Mouse (Mus musculus) hindbrain, embryonic 15.5 days (tissue): Measurements from ENCODE around the gene Xlr5a. TPM values are rescaled to one million over a fixed set of nuclear protein-coding genes. Genes with fewer than 3 reads are reported as not detected.
A peak's percentile ranks its signal among the peaks of the same experiment; 100 is the strongest.
"Not testable (repeated sequence)": the region's sequence is repeated elsewhere in the genome, so short reads cannot be mapped to it uniquely, and the experiment has no call there.

Experiments used
- ATAC-seq: fragments of 200-750 bp; cut with Nextera tagmentation; 2 replicates; pipeline ENCODE4 v1.8.0; 2017; ENCODE audit warnings: low read depth, moderate number of reproducible peaks, moderate TSS enrichment; ENCODE audit not compliant: low FRiP score
- H3K27ac ChIP-seq: fragments of 300-500 bp; sonication (generic); replicated peaks from 2 replicates; pipeline ENCODE4 v1.5.1; 2015; ENCODE audit warnings: mild to moderate bottlenecking, inconsistent platforms
- H3K27me3 ChIP-seq: fragments of 300-500 bp; sonication (generic); 2 replicates; pipeline ENCODE4 v1.6.1; 2015; ENCODE audit warnings: control low read depth, inconsistent platforms
- H3K36me3 ChIP-seq: fragments of 300-500 bp; sonication (generic); 2 replicates; pipeline ENCODE4 v1.6.1; 2015; ENCODE audit warnings: control low read depth, inconsistent platforms
- H3K4me1 ChIP-seq: fragments of 300-500 bp; sonication (generic); replicated peaks from 2 replicates; pipeline ENCODE4 v1.6.1; 2015; ENCODE audit warnings: control low read depth, inconsistent platforms
- H3K4me2 ChIP-seq: fragments of 300-500 bp; sonication (generic); 2 replicates; pipeline ENCODE4 v1.6.1; 2015; ENCODE audit warnings: moderate library complexity, mild to moderate bottlenecking, inconsistent platforms
- H3K4me3 ChIP-seq: fragments of 300-500 bp; sonication (generic); 2 replicates; pipeline ENCODE4 v1.5.1; 2015; ENCODE audit warnings: mild to moderate bottlenecking, inconsistent platforms
- H3K9ac ChIP-seq: fragments of 300-500 bp; sonication (generic); 2 replicates; pipeline ENCODE4 v1.6.1; 2015; ENCODE audit warnings: inconsistent platforms
- H3K9me3 ChIP-seq: fragments of 300-500 bp; sonication (generic); 2 replicates; pipeline ENCODE4 v1.6.1; 2016; ENCODE audit warnings: control low read depth, inconsistent platforms
- WGBS: fragments of 180-500 bp; shearing (Covaris S2); methylation state at CpG from one replicate; pipeline ENCODE4 v1.1.7; 2015; 5-methylcytosine and 5-hydroxymethylcytosine counted together
- polyA plus RNA-seq: library from polyadenylated mRNA; unstranded; fragments of >200 nt; fragmentation: Nextera tagmentation; extraction: Ambion mirVana; gene quantifications from 2 replicates; pipeline ENCODE4 v1.2.1, GENCODE M21; 2015

Xlr5a gene
- 0.19 TPM in 1 of 2 replicates, not detected in the other for polyA plus RNA-seq

DNA sequence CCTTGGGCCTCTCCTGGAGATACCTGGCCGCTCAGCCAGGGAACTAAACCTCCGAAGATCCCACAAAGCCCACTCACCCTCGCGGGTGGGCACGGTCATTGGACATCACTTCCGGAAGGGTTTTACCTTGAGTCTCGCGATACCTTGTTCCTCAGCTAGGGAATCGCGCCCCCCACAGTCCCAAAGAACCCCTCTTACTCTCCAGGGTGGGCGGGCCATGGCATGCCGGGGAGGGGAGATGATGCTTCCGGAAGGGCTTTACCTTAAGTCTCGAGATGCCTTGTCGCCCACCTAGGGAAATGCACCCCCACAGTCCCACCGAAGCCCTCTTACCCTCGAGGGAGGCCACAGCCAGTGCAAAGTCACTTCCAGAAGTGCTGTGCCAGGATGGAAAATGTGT, at the start of gene Xlr5a, which contains the start of gene Xlr5c:
TSS of gene Xlr5a (minus strand) at position 101 of the 400 bp plus-strand sequence.
TSS of gene Xlr5c (minus strand) at position 101 of the 400 bp plus-strand sequence.
- H3K27ac ChIP-seq, H3K4me1 ChIP-seq, H3K4me3 ChIP-seq, H3K36me3 ChIP-seq, ATAC-seq, H3K4me2 ChIP-seq, H3K9ac ChIP-seq, H3K9me3 ChIP-seq, H3K27me3 ChIP-seq: not testable (repeated sequence)
- WGBS, result 90% methylated on average over 15 of the region's 17 CpGs

DNA sequence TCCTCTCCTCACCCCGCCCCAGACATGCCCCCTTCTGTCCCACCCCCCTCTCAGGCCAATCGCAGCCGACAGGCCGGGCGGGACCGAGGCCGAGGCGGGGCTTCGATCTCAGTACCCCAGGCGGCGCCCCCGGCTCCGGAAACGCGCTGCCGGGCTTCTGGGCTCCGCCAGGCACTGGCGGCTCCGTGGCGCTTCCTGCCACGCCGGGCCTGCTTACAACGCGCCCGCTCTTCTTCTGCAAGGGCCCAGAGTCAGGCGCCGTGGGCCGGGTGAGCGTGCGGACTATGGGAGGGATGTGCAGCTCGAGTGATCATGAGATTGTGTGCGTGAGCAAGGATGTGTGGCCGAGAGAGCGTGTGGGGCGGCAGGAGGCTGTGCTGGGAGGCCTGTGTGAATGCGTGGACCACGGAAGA, 49.7 kb upstream of the Xlr5a start, which contains the start of gene Zfp275:
TSS of gene Zfp275 (plus strand) at position 139 of the 413 bp plus-strand sequence.
- Histone ChIP-seq H3K36me3 (no peaks in the 10 kb centered on the region), H3K4me3 (peak within 1 kb of the TSS; percentile 59), H3K27ac (peak within 1 kb of the TSS; percentile 81), H3K27me3 (no peaks in the 10 kb centered on the region), H3K4me2 (peak within 1 kb of the TSS; percentile 63), H3K9ac (peak within 1 kb of the TSS; percentile 57), H3K9me3 (no peaks in the 10 kb centered on the region), H3K4me1 (peaks cover 9% of the 10 kb centered on the region; the same call in 1 of the 2 replicates)
- ATAC-seq, result peak; percentile 94
- WGBS, result 24% methylated on average over 37 of the region's 37 CpGs

DNA sequence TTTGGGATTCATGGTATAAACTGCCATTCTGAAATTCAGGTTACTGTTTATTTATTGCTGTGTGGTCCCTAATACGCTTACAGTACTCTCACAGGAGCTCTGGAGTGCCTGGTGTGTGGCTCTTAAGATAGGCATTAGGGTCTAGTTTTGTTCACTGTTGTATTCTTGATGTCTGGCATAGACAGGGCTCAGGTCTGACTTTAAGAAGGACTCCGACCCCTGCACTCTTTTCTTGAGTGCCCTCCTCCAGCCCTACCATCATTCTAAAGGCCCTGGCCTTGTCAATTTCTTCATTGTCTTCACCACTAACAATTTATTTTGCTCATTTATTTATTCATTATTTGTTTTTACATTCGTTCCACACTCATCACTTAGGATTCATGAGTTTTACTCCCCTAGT, 49.3 kb upstream of the Xlr5a start:
- Histone ChIP-seq H3K4me2 (peak overlapping the region; percentile 63), H3K27me3 (no peaks in the 10 kb centered on the region), H3K9me3 (no peaks in the 10 kb centered on the region), H3K9ac (0 out of 2 replicates have a peak overlapping the region, but pooled peaks have one; percentile 57), H3K4me3 (peak overlapping the region; percentile 59), H3K27ac (peak overlapping the region; percentile 81; the same call in 1 of the 2 replicates), H3K4me1 (peaks cover 9% of the 10 kb centered on the region; the same call in 1 of the 2 replicates), H3K36me3 (no peaks in the 10 kb centered on the region)
- peak; percentile 47; the same call in 1 of the 2 replicates for ATAC-seq
- WGBS, result 35% methylated on average over 3 of the region's 3 CpGs

DNA sequence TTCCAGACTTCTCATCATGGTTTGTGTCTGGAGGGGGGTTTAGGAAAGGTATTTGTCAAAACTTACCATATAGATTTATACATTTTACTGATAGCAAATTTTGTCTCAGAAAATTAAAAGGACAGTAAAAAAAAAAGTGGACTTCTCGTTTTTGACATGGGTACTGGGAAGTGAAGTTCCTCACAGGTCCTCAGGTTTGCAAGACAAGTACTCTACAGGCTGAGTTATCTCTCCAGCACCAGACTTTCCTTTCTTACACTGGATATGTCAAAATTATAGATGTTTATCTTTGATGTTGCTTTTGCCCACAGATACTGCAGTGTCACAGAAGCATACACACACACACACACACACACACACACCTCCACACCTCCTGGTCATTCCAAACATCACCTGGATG, 48.7 kb upstream of the Xlr5a start:
- H3K4me2 ChIP-seq, result no peak overlapping the region
- no peaks in the 10 kb centered on the region for H3K27me3 ChIP-seq
- H3K9ac ChIP-seq, result no peak overlapping the region
- H3K36me3 ChIP-seq, result no peaks in the 10 kb centered on the region
- H3K27ac ChIP-seq, result no peak overlapping the region
- H3K4me3 ChIP-seq, result no peak overlapping the region
- 56% methylated on average over 1 of the region's 1 CpGs for WGBS
- H3K4me1 ChIP-seq, result peaks cover 9% of the 10 kb centered on the region; the same call in 1 of the 2 replicates
- ATAC-seq, result no peak
- no peaks in the 10 kb centered on the region for H3K9me3 ChIP-seq

DNA sequence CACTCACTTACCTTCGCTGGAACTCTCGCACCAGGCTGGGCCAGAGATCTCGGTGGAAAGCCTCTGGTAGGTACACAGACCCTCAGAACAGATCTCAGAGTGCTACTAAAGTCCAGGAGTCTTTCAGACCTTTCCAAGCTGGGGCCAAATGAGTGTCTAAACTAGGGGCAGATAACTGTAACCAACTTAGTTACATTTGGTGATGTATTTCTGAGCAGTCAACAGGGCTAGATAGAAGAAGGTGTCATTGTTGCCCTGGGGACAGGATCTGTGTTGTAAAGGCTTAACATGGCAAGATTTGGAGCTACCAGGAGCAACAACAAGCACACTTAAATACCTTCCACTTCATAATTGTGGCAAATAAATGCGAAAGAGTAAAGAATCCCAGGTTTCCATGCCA, 44.0 kb upstream of the Xlr5a start, which contains the start of gene Gm45015:
TSS of gene Gm45015 (minus strand) at position 101 of the 400 bp plus-strand sequence.
- Histone ChIP-seq H3K27me3 (no peaks in the 10 kb centered on the region), H3K9me3 (no peaks in the 10 kb centered on the region), H3K4me1 (no peaks in the 10 kb centered on the region), H3K4me3 (no peak within 1 kb of the TSS), H3K4me2 (no peak within 1 kb of the TSS), H3K36me3 (no peaks in the 10 kb centered on the region), H3K9ac (no peak within 1 kb of the TSS), H3K27ac (no peak within 1 kb of the TSS)
- ATAC-seq, result no peak
- WGBS, result 91% methylated on average over 4 of the region's 4 CpGs

DNA sequence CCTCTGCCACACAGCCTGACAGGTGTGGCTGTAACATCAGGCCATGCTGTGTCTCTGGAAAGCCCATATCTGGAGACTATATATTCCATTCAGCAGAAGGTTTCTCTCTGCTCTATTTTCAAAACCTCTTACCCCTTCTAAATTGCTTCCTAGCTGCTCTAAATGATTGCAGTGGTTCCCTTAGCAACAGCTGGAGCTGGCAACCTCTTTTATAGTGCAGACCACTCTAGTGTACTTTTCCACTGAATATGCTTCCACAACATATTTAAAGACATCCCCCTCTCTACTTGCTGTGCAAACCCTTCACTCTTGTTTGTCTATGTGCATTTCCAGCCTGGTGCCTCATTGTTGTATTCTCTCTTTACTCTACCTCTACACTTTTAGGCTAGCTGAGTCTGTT, 40.8 kb upstream of the Xlr5a start:
- H3K9ac ChIP-seq, result no peak overlapping the region
- H3K4me2 ChIP-seq, result no peak overlapping the region
- H3K4me1 ChIP-seq, result no peaks in the 10 kb centered on the region
- no peak overlapping the region for H3K4me3 ChIP-seq
- no peak overlapping the region for H3K27ac ChIP-seq
- no peaks in the 10 kb centered on the region for H3K27me3 ChIP-seq
- no peaks in the 10 kb centered on the region for H3K9me3 ChIP-seq
- ATAC-seq, result no peak
- H3K36me3 ChIP-seq, result no peaks in the 10 kb centered on the region

DNA sequence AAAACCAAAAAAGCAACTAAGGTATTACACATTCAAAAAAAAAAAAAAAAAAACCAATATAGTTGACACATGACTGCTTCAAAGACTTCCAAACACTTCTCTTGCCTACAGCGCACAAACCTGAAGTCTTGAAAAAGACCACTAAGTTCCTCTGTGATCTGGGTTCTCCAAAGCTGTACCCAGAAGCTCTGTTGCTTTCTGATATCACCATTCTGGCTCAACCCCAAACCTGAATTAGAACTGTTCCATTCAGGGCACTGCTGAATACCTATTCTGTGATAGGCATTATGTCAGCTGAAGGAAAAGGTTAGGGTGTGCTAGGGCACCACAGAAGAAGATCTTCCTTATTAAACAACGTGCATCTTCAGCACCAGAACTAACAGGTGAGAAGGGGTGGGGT, 34.4 kb upstream of the Xlr5a start:
- WGBS, result 76% methylated on average over 2 of the region's 2 CpGs

DNA sequence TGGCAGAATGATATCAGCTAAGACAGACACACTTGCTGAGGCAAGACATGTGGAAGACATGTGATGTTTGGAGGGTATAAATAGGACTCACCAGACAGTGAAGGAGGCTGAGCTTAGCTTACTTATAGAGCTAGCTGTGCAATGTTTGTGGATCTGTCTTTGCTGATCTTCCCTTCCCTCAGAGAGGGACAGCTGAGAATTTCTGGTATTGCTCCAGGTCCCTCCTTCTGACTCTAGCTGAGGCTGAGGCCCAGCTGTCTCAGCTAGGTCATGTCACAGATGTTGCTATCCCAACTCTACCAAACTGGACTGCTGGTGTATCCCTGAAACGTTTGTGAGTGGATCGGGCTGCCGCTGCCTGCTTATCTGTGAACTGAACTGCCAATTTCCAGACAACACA, 28.3 kb upstream of the Xlr5a start:
- no peaks in the 10 kb centered on the region for H3K4me1 ChIP-seq
- H3K27me3 ChIP-seq, result no peaks in the 10 kb centered on the region
- no peak overlapping the region for H3K4me2 ChIP-seq
- no peak overlapping the region for H3K27ac ChIP-seq
- WGBS, result 86% methylated on average over 3 of the region's 3 CpGs
- no peak overlapping the region for H3K9ac ChIP-seq
- no peak for ATAC-seq
- H3K36me3 ChIP-seq, result no peaks in the 10 kb centered on the region
- H3K4me3 ChIP-seq, result no peak overlapping the region
- H3K9me3 ChIP-seq, result no peaks in the 10 kb centered on the region

More for the DNA sequence above, 34.4 kb upstream of the Xlr5a start:
- no peak overlapping the region for H3K27ac ChIP-seq
- no peak overlapping the region for H3K4me3 ChIP-seq
- no peaks in the 10 kb centered on the region for H3K9me3 ChIP-seq
- ATAC-seq, result no peak
- H3K4me2 ChIP-seq, result no peak overlapping the region
- no peak overlapping the region for H3K9ac ChIP-seq
- H3K36me3 ChIP-seq, result no peaks in the 10 kb centered on the region
- H3K4me1 ChIP-seq, result no peaks in the 10 kb centered on the region
- H3K27me3 ChIP-seq, result no peaks in the 10 kb centered on the region

DNA sequence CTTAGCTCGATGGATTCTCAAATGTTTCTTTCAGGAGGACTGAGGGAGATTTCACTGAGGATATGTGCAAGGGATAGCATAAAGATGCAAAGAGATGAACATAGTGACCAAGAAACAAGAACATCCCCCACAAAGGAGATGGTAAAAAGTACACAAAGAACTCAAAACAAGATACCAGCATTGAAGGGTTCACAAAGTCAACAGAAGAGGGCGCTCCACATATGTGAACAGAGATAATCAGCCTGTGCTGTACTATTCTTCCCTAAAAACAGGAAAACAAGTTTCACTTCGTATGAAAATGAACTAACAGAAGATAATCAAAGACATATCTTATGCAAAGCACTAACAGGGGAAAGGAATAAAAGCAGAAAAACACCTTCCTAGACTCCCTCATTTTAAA, 19.7 kb upstream of the Xlr5a start:
- Histone ChIP-seq H3K36me3 (no peaks in the 10 kb centered on the region), H3K9ac (no peak overlapping the region), H3K4me2 (no peak overlapping the region), H3K4me3 (no peak overlapping the region), H3K9me3 (no peaks in the 10 kb centered on the region), H3K4me1 (no peaks in the 10 kb centered on the region), H3K27me3 (no peaks in the 10 kb centered on the region), H3K27ac (no peak overlapping the region)
- no peak for ATAC-seq
- WGBS, result 42% methylated on average over 3 of the region's 3 CpGs

DNA sequence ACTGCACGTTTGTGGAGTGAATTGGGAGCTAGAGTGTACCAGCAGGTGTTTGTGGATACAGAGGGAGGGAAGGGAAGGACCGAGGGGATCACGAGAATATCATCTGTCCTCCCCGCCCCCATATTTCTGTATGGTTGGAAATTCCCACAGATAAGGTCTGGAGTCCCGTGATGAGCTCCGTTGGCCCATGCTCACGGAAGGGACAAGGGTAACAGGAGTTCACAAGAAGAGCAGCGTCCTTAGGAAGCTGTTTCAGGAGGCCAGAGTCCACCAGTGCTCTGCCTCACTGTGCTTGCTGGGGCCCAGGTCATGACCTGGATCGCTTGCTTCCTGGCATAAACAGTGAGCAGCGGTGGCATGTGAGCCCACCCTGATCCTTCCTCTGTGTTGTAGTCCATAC, 3.0 kb upstream of the Xlr5a start:
- not testable (repeated sequence) for H3K4me1 ChIP-seq, H3K27me3 ChIP-seq, H3K9me3 ChIP-seq, ATAC-seq, H3K27ac ChIP-seq, H3K4me3 ChIP-seq, H3K4me2 ChIP-seq, H3K36me3 ChIP-seq, H3K9ac ChIP-seq
- 89% methylated on average over 9 of the region's 10 CpGs for WGBS

DNA sequence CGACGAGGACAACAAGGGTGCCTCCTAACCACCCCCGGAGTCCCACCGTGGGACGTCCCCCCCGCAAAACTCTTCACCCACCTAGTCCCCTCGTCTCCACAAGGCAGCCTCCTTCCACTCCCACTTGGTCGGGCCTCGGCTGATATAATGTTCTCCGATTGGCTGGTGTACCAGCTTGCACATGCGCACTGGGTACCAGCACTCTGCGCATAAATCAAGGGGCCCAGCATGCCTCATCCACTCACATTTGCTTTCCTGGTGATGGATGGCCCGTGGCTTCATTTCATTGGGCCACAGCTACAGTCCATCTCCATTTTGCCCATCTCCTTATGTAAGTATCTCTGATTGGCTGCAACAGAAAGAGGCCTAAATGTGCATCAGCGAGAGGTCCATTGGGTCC, 27.5 kb downstream of the Xlr5a start, which contains the start of gene Xlr3c:
TSS of gene Xlr3c (minus strand) at position 121 of the 400 bp plus-strand sequence.
- not testable (repeated sequence) for H3K9me3 ChIP-seq, H3K9ac ChIP-seq, H3K36me3 ChIP-seq, H3K4me2 ChIP-seq, H3K27me3 ChIP-seq, H3K4me3 ChIP-seq, H3K27ac ChIP-seq, H3K4me1 ChIP-seq, ATAC-seq
- WGBS, result 88% methylated on average over 14 of the region's 14 CpGs

DNA sequence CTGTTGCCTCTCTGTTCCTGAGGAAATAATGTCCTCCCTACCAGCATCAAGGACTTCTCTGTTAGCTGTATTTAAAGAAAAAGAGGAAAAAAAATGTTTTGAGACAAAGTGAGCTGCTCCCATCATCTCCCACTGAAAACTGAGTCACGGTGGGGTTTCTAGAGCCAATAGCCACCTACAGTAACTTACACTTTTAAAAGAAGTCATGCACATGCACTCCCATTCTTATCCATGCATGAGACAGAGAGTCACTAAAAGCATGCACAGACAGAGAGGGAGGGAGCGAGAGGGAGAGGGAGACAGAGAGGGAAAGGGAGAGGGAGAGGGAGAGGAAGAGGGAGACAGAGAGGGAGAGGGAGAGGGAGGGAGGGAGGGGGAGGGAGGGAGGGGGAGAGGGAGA, 30.3 kb downstream of the Xlr5a start:
- not testable (repeated sequence) for H3K9me3 ChIP-seq, H3K36me3 ChIP-seq, H3K4me1 ChIP-seq, H3K4me3 ChIP-seq, H3K27ac ChIP-seq, H3K9ac ChIP-seq, H3K4me2 ChIP-seq, H3K27me3 ChIP-seq, ATAC-seq
- WGBS, result 83% methylated on average over 1 of the region's 2 CpGs

DNA sequence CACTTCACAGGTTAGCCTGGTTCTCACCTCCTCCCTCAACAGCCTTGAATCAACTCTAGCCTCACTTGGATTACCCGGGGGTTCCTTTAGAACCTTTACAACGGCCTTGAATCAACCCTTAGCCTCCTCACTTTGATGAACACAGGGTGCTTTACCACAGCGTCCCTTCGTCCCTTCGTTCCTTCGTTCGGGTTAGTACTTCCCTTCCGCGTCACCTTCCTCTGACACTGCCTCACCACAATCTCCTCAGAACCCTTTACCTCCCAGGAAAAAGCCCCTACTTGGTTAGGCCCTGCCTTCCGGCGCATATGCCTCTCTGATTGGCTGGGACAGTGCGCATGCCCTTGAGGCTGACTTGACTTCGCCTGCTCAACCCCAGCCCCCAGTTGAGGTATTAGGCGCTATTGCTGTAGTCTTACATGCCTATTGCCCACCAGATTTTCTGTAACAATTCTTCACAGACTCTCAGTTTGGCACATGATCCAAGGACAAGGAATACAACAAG, 49.9 kb downstream of the Xlr5a start, which contains the start of gene Xlr4c:
TSS of gene Xlr4c (minus strand) at position 310 of the 505 bp plus-strand sequence.
- H3K36me3 ChIP-seq, H3K9ac ChIP-seq, H3K27ac ChIP-seq, H3K4me3 ChIP-seq, ATAC-seq, H3K4me1 ChIP-seq, H3K27me3 ChIP-seq, H3K4me2 ChIP-seq, H3K9me3 ChIP-seq: not testable (repeated sequence)
- 88% methylated on average over 14 of the region's 14 CpGs for WGBS
